Mouse (Mus musculus) cortical plate, adult 2 months (tissue): ENCODE data around the gene Als2cl.

Experiments used
- CTCF ChIP-seq: fragments of 200-500 bp; IDR thresholded peaks from 2 replicates; pipeline ENCODE4 v1.5.1; 2011; ENCODE audit warnings: mild to moderate bottlenecking, control low read depth, low read length; ENCODE audit not compliant: insufficient read depth; ENCODE audit errors: extremely low read depth
- POLR2A ChIP-seq: fragments of 200-500 bp; IDR thresholded peaks from 2 replicates; pipeline ENCODE4 v1.6.1; 2011; ENCODE audit warnings: mild to moderate bottlenecking, low read length, control low read depth; ENCODE audit not compliant: insufficient read depth; ENCODE audit errors: extremely low read depth

- TF ChIP-seq CTCF = no peak
- no peak for TF ChIP-seq POLR2A
Observed at GRCm38 (mm10) chr9:110935941-110936340, 56.3 kb downstream of the Als2cl start.
